Mouse (Mus musculus) ES-Bruce4 (cell line): Measurements from ENCODE around the gene Cox4i1.

Experiments
- CTCF ChIP-seq: IDR thresholded peaks from one replicate; pipeline ENCODE4 v1.8.1; 2011; ENCODE audit warnings: low read depth, low read length
- EP300 ChIP-seq: IDR thresholded peaks from 2 replicates; pipeline ENCODE4 v1.6.1; 2011; ENCODE audit warnings: low read depth, low read length; ENCODE audit not compliant: insufficient read depth
- POLR2A ChIP-seq: IDR thresholded peaks from one replicate; pipeline ENCODE4 v1.8.1; 2011; ENCODE audit warnings: low read length; ENCODE audit not compliant: insufficient read depth

DNA sequence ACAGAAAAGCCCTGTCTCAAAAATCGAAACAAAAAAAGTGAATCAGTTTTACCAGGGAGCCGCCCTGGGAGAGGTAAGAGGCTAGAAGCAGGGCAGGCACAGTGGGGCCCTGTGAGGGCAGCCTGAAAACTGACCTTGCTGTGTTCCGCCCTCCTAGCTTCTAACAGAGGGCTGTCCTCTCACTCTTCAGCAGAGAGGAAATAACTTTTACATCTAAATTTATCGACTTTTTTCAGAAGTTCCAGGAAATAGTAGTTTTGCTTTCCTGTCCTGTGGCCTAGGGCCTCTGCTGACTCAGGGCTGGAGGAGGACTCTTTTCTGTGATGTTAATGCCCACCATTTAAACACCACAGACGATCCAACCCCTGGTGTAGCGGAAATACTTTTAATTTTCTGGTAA lies 47.2 kb downstream of the Cox4i1 start:
- TF ChIP-seq CTCF, result no peak
- no peak for TF ChIP-seq POLR2A
- no peak for TF ChIP-seq EP300
